Mouse (Mus musculus): ENCODE measurements around the gene Abr.

Gene Abr

GRCm38 (mm10) chr11:76374491-76375185 lies 247.5 kb downstream of the Abr start:
- no peak for DNase-seq (ENCODE audit: low read depth, low spot score)

GRCm38 (mm10) chr11:76372534-76372933 lies 249.6 kb downstream of the Abr start:
- no peak for DNase-seq (ENCODE audit: low read depth, low spot score)

- DNase-seq (ENCODE audit: low read depth, low spot score): no peak
Measured at GRCm38 (mm10) chr11:76372120-76372519, 250.0 kb downstream of the Abr start.

GRCm38 (mm10) chr11:76370491-76370890 lies 251.6 kb downstream of the Abr start:
- no peak for DNase-seq (ENCODE audit: low read depth, low spot score)
